Mouse (Mus musculus): ENCODE results near the gene March7. TPM values are rescaled to one million over a fixed set of nuclear protein-coding genes. Genes with fewer than 3 reads are reported as not detected.

Gene March7
- polyA plus RNA-seq, 1 experiment from 2014 or later = 46.8 TPM

GRCm38 (mm10) chr2:60209122-60209611, 520 bp upstream of the March7 start:
- peak overlapping the region; percentile 93 for H3K9ac ChIP-seq (replicated peaks; ENCODE audit: low read depth)
- TF ChIP-seq CTCF (IDR thresholded peaks at IDR 0.05) = no peak
- no peak for TF ChIP-seq EP300 (IDR thresholded peaks at IDR 0.05)
- H3K27ac ChIP-seq (ENCODE audit: low read length) = peak overlapping the region; percentile 93
- peaks cover 9% of the 10 kb centered on the region; the same call in 1 of the 2 replicates for H3K36me3 ChIP-seq (ENCODE audit: insufficient read depth, low read length)
- no peaks in the 10 kb centered on the region for H3K27me3 ChIP-seq (replicated peaks; ENCODE audit: insufficient read depth, low read length)
- H3K4me2 ChIP-seq (replicated peaks; ENCODE audit: low read depth, low read length) = peak overlapping the region; percentile 70
- DNase-seq (ENCODE audit: low spot score) (peak; percentile 71), ATAC-seq (no peak; the same call in none of the 2 replicates)
- WGBS = under 1% methylated on average over 21 of the region's 35 CpGs
- H3K9me3 ChIP-seq (ENCODE audit: low read length) = no peaks in the 10 kb centered on the region
- peaks cover 16% of the 10 kb centered on the region; the same call in 1 of the 2 replicates for H3K4me1 ChIP-seq (ENCODE audit: insufficient read depth, low read depth, low read length)
- peak overlapping the region; percentile 91 for H3K4me3 ChIP-seq (ENCODE audit: low read depth, low read length)

- no peak for DNase-seq (ENCODE audit: low spot score)
- peak overlapping the region; percentile 91 for H3K4me3 ChIP-seq (ENCODE audit: low read depth, low read length)
- no peaks in the 10 kb centered on the region for H3K36me3 ChIP-seq (ENCODE audit: insufficient read depth, low read length)
- H3K4me2 ChIP-seq (replicated peaks; ENCODE audit: low read depth, low read length) = peak overlapping the region; percentile 70
- peak overlapping the region; percentile 93 for H3K9ac ChIP-seq (replicated peaks; ENCODE audit: low read depth)
- H3K27me3 ChIP-seq (replicated peaks; ENCODE audit: insufficient read depth, low read length) = no peaks in the 10 kb centered on the region
- TF ChIP-seq CTCF (IDR thresholded peaks at IDR 0.05) = no peak
- no peak for TF ChIP-seq EP300 (IDR thresholded peaks at IDR 0.05)
- H3K4me1 ChIP-seq (ENCODE audit: insufficient read depth, low read depth, low read length) = peaks cover 19% of the 10 kb centered on the region; the same call in 1 of the 2 replicates
- no peaks in the 10 kb centered on the region for H3K9me3 ChIP-seq (ENCODE audit: low read length)
- peak overlapping the region; percentile 93; the same call in 1 of the 2 replicates for H3K27ac ChIP-seq (ENCODE audit: low read length)
- no peak for ATAC-seq
- 2% methylated on average over 5 of the region's 5 CpGs for WGBS
Observed at GRCm38 (mm10) chr2:60210821-60211220, 1.1 kb downstream of the March7 start.

GRCm38 (mm10) chr2:60212488-60212887, 2.8 kb downstream of the March7 start:
- Histone ChIP-seq H3K4me3 (ENCODE audit: low read depth, low read length) (no peak overlapping the region), H3K27ac (ENCODE audit: low read length) (no peak overlapping the region), H3K9ac (replicated peaks; ENCODE audit: low read depth) (no peak overlapping the region), H3K4me1 (ENCODE audit: insufficient read depth, low read depth, low read length) (peaks cover 32% of the 10 kb centered on the region; the same call in 1 of the 2 replicates), H3K27me3 (replicated peaks; ENCODE audit: insufficient read depth, low read length) (no peaks in the 10 kb centered on the region), H3K36me3 (ENCODE audit: insufficient read depth, low read length) (no peaks in the 10 kb centered on the region), H3K4me2 (replicated peaks; ENCODE audit: low read depth, low read length) (no peak overlapping the region; the same call in 1 of the 2 replicates), H3K9me3 (ENCODE audit: low read length) (no peaks in the 10 kb centered on the region)
- DNase-seq (ENCODE audit: low spot score) (peak; percentile 27), ATAC-seq (no peak)
- TF ChIP-seq CTCF (IDR thresholded peaks at IDR 0.05) (no peak), EP300 (IDR thresholded peaks at IDR 0.05) (no peak)

- Histone ChIP-seq H3K27ac (ENCODE audit: low read length) (no peak overlapping the region), H3K4me1 (ENCODE audit: insufficient read depth, low read depth, low read length) (peaks cover 29% of the 10 kb centered on the region; the same call in 1 of the 2 replicates), H3K9me3 (ENCODE audit: low read length) (no peaks in the 10 kb centered on the region), H3K36me3 (ENCODE audit: insufficient read depth, low read length) (no peaks in the 10 kb centered on the region), H3K9ac (replicated peaks; ENCODE audit: low read depth) (no peak overlapping the region), H3K27me3 (replicated peaks; ENCODE audit: insufficient read depth, low read length) (no peaks in the 10 kb centered on the region), H3K4me2 (replicated peaks; ENCODE audit: low read depth, low read length) (no peak overlapping the region), H3K4me3 (ENCODE audit: low read depth, low read length) (no peak overlapping the region)
- DNase-seq (ENCODE audit: low spot score) (no peak), ATAC-seq (no peak)
- WGBS = 86% methylated on average over 2 of the region's 2 CpGs
- TF ChIP-seq CTCF (IDR thresholded peaks at IDR 0.05) = no peak
- TF ChIP-seq EP300 (IDR thresholded peaks at IDR 0.05) = no peak
Observed at GRCm38 (mm10) chr2:60214683-60215082, 5.0 kb downstream of the March7 start.

- H3K27ac ChIP-seq (ENCODE audit: low read length) = no peak overlapping the region
- ATAC-seq (no peak), DNase-seq (ENCODE audit: low spot score) (peak; percentile 15)
- H3K27me3 ChIP-seq (replicated peaks; ENCODE audit: insufficient read depth, low read length) = no peaks in the 10 kb centered on the region
- no peaks in the 10 kb centered on the region for H3K36me3 ChIP-seq (ENCODE audit: insufficient read depth, low read length)
- no peak for TF ChIP-seq EP300 (IDR thresholded peaks at IDR 0.05)
- no peak for TF ChIP-seq CTCF (IDR thresholded peaks at IDR 0.05)
- H3K4me1 ChIP-seq (ENCODE audit: insufficient read depth, low read depth, low read length) = peaks cover 24% of the 10 kb centered on the region; the same call in 1 of the 2 replicates
- no peak overlapping the region for H3K4me3 ChIP-seq (ENCODE audit: low read depth, low read length)
- 47% methylated on average over 4 of the region's 4 CpGs for WGBS
- no peak overlapping the region for H3K9ac ChIP-seq (replicated peaks; ENCODE audit: low read depth)
- H3K4me2 ChIP-seq (replicated peaks; ENCODE audit: low read depth, low read length) = no peak overlapping the region
- no peaks in the 10 kb centered on the region for H3K9me3 ChIP-seq (ENCODE audit: low read length)
Observed at GRCm38 (mm10) chr2:60216547-60217153, 7.0 kb downstream of the March7 start.

GRCm38 (mm10) chr2:60217620-60218019, 7.9 kb downstream of the March7 start:
- no peak overlapping the region for H3K9ac ChIP-seq (replicated peaks; ENCODE audit: low read depth)
- no peaks in the 10 kb centered on the region for H3K9me3 ChIP-seq (ENCODE audit: low read length)
- WGBS = 64% methylated on average over 6 of the region's 6 CpGs
- H3K4me1 ChIP-seq (ENCODE audit: insufficient read depth, low read depth, low read length) = peaks cover 19% of the 10 kb centered on the region; the same call in 1 of the 2 replicates
- no peak overlapping the region for H3K4me2 ChIP-seq (replicated peaks; ENCODE audit: low read depth, low read length)
- TF ChIP-seq CTCF (IDR thresholded peaks at IDR 0.05) (no peak), EP300 (IDR thresholded peaks at IDR 0.05) (no peak)
- H3K4me3 ChIP-seq (ENCODE audit: low read depth, low read length) = no peak overlapping the region
- H3K27ac ChIP-seq (ENCODE audit: low read length) = no peak overlapping the region
- ATAC-seq (no peak), DNase-seq (ENCODE audit: low spot score) (no peak)
- no peaks in the 10 kb centered on the region for H3K36me3 ChIP-seq (ENCODE audit: insufficient read depth, low read length)
- no peaks in the 10 kb centered on the region for H3K27me3 ChIP-seq (replicated peaks; ENCODE audit: insufficient read depth, low read length)
